Mouse (Mus musculus): ENCODE data around the gene Psmd12. TPM values are rescaled to one million over a fixed set of nuclear protein-coding genes. Genes with fewer than 3 reads are reported as not detected.

Psmd12 gene
- total RNA-seq (2022) = 10 to 100 TPM; 64.0 to 75.5 (median 73.6) TPM

DNA sequence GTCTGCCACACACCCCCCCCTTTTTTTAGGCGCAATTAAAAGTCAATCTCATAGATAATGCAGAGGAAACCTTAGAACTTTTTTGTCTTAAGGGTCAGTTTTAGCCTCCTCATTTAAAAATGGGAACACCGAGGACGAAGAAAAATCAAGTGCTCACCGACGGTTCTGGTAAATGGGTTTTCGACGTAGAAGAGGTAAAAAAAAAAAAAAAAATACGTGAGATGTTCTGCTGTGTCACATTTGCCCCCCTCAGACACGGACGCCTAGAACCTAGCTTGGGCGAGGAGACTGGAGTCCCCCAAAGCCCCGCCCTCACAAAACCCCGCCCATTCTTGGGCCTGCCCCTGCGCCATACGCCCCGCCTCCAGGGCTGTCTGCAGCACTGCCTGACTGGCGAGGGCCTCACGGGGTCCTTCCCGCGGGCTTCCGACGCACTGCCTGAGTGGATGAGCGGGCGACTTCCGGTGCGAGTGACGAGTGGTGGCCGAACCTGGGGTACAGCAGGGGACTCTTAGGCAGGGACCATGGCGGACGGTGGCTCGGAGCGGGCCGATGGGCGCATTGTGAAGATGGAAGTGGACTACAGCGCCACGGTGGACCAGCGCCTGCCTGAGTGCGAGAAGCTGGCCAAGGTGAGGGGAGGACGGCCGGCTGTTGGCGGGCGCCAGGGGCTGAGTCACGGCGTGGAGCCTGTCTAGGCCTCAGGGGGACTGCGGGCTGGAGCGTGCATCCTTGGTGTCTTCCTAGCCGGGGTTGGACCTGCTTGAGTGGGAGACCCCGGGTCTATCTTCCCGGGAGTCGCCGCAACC lies at the start of gene Psmd12:
Gene Psmd12, plus strand, starts transcription at position 432 of the 809 bp plus-strand sequence.
- DNase-seq (ENCODE audit: low spot score in 2 of 2) = peak; percentile 90 to 91

DNA sequence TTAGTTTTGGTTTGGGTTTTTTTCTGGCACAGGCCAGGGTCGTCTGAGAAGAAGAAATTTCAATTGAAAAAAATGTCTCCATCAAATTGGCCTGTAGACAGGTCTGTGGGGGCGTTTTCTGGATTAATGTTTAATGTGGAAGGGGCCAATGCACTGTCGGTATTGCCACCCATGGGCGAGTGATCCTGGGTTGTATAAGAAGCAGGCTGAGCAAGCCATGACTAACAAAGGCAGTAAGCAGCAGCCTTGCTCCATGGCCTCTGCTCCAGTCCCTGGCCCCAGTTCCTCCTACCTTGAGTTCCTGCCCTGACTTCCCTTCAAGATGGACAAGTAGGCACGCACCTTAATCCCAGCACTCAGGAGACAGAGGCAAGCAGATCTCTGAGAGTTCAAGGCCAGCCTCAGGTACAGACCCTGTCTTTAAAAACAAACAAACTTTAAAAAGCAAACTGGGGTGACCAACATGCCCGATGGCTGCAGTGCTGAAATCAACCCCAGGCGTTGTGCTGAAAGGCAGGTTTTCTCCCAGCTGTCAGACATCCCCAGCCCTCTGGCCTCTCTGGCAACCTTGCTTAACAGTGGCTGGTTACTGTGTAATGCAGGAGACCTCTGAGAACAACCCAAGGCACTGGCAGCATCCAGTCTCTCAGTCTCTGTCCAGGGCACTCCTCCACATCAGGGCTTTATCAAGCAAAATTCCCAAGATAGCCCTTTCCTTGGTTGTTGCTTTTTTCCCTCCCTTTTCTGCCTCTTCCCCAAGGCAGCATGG lies 47.9 kb upstream of the Psmd12 start:
- DNase-seq (ENCODE audit: low spot score in 2 of 2) = no peak

DNA sequence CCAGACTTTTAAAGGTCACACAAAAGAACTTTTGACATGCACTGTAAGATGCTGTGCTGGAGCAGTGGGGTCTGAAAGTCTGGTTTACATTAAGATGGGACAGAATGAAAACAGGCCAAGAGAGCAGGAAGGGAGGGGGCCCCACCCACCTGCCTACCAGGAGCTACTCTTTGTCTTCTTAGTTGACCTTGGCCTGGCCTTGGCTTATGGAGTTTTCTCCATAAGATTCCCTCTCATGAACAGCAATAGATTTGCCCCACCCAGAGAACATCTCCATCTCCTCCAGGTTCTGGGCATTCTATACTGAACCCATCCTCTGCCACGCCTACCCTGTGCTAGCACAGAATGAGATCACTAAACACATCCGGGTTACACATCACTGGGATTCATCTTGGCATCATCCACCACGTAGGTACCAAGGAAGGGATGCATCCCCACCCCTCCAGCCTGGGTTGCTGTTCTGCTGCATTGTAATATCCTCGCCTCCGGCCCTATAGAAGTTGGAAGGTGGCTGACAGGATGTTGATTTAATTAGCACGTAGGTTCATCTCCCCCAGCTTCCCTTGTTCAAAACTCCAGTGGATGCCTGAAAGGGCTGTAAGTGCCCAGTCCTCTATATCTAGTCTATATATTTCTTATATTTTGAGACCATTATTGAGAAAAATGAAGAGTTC lies 43.4 kb upstream of the Psmd12 start:
- DNase-seq (ENCODE audit: low spot score in 2 of 2) = no peak

DNA sequence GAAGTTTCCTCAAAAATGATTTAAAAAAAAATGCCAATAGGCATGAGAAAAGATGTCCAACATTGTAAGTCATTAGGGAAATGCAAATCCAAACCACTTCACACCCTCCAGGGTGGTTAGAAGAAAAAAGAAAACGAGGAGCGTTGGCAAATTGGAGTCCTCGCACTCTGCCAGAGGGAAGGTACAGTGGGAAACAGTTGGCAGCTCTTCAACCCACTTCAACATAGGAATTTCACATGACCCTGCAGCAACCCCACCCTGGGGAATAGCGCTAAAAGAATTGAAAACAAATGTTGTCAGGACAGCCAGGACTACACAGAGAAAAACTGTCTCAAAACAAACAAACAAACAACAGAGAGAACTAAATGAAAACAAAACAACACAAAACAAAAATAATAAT lies 41.6 kb upstream of the Psmd12 start:
- DNase-seq (ENCODE audit: low spot score in 2 of 2) = no peak

DNA sequence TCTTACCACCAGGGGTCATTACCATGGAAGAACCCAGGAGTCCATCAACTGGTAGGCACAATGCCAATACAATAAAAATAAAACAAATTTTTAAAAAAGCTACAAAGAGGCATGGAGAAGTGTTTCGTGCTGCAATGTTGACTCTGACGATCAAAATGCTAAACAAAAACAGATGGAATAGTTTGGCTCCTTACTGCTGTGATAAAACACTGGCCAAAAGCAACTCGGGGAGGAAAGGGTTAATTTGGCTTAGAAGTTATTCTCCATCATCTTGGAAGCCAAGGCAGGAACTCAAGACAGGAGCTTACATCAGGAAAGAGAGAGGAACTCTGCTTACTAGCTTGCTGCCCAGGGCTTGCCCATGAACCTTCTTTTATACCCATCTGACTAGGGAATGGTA lies 41.1 kb upstream of the Psmd12 start:
- DNase-seq (ENCODE audit: low spot score in 2 of 2) = no peak

DNA sequence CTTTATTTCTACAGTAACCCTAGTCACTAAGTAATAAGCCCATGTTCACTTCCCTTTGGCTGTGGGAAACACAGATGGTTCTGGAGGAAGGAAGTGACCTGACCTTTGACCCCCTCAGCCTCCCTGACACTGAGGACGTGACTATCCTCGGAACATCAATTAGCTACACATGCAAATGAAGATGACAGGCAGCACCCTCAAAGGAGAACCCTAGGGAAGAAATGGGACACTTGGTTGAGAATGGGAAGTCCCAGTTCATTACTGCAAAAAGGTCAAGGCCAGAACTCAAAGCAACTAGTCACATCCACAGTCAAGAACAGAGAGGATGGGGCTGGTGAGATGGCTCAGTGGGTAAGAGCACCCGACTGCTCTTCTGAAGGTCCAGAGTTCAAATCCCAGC lies 38.2 kb upstream of the Psmd12 start:
- DNase-seq (ENCODE audit: low spot score in 2 of 2) = no peak

DNA sequence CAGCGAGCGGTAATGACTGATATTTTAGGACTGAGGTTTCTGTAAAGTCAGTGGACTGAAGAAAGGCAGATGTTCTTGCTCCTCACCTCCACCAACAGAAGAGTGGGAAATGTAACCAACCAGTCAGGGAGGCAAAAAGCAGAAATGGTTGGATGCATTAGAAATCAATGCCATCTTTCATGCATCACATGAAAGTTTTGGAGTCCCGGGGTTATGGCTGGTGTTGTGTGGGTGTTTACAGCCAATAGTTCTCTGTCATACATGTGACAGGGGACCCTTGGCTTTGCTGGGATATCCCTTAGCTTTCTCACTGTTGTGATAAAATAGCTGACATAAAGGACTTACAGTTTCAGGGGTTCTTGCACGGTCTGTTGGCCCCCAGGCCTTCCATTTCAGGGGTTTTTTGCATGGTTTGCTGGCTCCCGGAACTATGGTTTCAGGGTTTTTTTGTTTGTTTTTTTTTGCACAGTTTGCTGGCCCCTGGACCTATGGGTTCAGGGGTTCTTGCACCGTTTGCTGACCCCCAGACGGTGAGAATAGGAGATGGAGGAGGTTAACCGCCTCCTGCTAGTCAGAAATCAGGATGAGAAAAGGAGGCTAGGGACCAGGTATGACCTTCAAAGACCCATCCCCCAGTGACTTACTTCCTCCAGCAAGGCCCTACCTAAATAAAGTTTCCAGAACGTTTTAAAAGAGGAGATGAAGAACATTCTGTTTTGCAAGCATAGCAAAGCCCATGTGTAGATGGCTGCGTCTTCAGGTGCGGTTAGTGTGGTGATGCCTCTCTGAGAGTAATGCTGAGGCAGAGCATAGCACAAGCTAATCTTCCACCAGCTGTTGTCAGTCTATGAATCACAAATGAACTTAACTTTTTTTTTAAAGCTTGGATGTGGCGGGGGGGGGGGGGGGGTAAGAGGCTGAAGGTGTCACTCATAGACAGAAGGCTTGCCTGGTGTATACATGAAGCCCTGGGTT lies 35.9 kb upstream of the Psmd12 start:
- DNase-seq (ENCODE audit: low spot score in 2 of 2) = no peak

DNA sequence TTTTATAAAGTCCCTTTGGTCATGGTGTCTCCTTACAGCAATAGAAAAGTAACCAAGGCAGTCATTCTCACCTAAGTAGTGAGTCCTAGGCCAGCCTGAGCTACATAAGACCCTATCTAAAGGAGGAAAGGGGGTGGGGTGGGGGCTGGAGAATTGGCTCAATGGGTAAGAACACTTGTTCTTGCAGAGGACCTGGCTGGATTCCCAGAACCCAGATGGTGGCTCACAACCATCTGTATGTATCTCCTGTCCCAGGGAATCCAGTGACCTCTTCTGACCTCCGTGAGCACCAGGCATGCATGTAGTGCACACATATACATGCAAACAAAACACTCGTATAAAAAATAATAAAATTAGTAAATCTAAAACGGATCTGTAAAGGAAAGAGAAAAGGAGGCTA lies 33.6 kb upstream of the Psmd12 start:
- no peak for DNase-seq (ENCODE audit: low spot score in 2 of 2)

DNA sequence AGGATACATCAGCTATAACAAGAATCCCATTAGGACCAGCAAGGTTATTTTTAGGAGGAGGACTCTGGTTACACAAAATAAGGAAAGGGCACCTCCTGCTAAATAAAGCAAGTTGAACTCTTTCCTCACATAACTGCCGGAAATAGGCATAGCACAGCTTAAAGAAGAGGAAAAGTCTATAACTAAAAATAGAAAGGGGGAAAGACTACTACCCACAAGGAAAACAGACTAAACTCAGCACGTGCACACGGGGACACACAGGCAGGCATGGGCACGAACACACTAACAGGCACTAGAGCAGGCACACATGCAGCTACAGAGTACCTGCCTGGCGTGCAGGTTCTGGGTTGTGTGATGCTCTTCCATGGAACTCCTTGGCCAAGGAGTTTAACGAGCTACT lies 32.6 kb upstream of the Psmd12 start:
- no peak for DNase-seq (ENCODE audit: low spot score in 2 of 2)

DNA sequence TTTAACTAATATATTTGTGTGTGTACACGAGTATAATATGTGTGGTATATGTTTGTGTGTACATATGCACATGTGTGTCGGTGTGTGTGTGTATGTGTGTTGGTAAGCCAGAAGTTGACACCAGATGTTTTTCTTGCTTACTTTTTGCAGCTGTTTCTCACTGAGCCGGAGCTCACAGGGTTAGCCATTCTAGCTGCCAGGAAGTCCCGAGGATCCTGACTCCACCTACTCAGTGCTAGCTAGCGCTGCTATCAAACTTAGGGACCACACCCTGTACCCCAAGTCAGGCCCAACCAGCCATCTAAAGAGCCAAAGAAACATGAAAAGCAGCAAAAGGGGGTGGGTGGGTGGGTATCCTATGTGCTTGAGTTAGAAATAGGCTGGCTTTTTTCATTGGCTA lies 31.9 kb upstream of the Psmd12 start:
- no peak for DNase-seq (ENCODE audit: low spot score in 2 of 2)

DNA sequence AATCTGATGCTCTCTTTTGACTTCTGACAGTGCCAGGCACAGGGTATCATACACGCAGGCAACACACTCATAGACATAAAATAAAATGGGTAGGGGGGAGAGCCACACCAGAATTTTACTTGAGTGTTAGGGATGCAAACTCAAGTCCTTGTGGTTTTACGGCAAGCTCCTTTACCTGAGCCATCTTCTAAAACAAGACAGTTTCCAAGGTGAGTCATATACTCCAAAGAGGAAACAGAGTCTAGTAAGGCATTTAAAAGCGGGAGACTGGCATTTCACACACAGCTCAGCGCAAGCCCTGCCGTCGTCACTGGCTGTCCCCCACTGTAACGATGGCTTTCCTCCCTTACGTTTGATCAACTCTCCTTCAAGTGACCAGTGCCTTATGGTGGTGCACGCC lies 31.4 kb upstream of the Psmd12 start:
- DNase-seq (ENCODE audit: low spot score in 2 of 2) = no peak

DNA sequence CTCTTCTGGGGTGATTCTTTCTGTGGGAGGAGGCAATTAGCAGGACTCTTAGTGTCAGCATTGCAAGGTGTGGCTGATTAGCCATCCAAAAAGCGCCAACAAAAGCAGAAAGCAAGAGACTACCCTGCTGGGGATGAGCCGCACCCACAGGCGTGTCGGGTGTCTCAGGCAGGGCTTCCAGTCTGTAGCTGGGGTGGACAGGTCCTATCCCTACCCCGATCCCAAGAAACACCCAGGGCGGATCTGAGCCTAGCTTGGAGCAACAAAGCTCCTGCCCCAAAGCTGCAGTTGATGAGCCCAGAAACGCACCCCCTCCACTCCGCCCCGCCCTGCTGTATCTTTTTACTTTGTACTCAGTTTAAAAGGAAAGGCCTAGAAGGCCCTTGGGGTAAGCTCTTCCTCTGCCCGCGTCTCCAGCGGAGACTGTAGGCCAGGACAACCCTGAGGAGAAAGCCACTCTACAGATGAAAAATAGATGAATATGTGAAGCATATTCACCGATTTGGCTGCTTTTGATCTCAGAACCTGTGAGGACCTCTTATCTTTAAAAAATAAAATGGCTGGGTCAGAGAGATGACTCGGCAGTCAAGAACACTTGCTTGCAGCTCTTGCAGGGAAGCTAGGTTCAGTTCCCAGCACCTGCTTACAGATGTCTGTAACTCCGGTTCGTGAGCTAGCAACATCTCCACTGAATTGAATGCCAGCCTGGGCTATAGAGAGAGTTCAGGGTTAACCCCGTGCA lies 29.9 kb upstream of the Psmd12 start:
- no peak for DNase-seq (ENCODE audit: low spot score in 2 of 2)

DNA sequence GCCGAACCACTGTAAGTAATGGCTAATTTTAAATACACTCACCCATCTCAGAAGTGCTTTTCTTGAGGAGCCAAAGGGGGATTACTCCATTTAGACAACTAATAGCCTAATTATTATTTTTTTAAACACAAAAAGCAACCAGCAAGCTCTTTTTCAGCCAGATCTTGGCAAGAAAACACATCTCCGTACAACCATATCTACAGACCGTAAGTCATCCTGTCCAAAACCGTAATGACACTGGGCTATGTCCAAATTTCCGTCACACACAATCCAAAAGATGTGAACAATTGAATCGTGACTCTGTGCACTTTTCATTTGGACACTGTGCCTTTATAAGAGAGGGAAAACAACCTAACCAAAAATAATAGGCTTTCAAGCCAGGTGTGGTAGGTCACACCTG lies 29.2 kb upstream of the Psmd12 start:
- DNase-seq (ENCODE audit: low spot score in 2 of 2) = no peak

DNA sequence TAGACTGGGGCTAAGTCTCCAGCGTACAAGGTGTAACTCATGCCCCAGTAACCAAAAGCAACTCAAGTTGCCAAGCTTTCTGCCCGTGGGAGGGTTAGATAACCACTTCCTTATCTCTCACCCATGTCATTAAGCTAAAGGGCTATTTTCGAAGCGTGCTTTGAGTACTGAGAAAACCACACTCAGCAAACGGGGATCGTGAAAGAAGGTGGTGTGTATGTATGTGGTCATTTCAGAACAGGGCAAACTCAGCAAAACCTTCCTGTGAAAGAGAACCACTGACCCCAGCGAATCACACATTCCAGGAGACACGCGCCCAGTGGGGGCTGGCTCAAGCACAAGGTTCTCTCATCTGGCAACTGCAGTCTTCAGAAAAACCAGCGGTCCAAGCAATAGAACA lies 28.2 kb upstream of the Psmd12 start:
- DNase-seq (ENCODE audit: low spot score in 2 of 2) = no peak

DNA sequence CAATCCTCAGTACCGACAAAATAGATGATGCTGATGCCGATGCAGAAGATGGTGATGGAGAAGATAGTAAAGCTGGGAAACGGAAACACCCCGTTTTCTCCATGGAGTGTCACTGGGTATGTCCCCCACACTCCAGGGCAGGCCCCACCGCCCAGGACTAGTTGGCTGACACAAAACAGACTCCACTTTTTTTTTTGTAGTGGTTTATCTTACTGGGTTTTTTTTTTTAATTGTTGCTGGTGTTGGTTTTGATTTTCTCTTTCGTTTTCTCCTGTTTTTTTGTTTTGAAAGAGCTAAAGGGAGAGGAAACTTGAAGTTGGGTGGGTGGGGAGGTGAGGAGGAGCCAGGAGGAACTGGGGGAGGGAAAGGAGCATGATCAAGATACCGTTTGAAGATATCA lies 27.2 kb upstream of the Psmd12 start:
- DNase-seq (ENCODE audit: low spot score in 2 of 2) = no peak

DNA sequence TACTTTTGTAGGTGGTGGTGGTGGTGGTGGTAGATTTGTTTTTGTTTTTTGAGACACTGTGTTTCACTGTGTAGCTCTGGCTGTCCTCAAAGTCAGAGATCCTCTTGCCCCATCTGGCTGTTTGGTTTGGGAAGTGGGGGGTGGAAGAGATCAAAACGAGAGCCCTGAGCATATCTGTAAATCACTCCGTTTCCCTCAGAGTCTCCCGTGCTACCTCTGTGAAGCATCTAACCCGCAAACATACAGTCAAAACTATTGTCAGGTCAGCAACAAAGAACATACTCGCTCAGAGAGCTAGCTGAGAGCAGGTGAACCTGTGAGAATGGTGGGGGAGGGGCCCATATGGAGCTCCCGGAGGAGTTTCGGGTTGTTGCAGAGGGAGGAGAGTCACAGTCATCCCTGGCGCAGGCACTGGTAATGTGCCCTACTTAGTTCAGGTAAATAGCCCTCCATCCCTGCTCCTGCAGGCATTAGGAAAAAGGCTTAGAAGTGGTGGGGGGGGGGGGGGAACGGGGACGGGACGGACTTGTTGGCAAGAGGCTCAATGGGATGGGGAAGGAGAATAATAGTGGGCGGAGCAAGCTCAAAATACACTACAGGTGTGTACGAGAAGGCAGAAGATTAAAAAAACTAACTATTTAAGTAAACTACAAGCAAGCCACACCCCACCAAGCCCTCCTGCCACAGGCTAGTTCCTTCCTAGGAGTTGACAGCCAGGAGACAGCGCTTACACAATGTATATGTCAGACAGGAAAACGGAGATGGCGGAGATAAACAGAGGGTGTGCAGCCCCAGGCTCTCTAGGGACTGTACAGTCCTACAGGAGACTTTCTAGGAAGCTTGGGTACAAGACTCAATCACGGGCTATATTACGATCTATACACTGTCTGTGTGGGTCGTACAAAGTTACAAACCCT lies 24.5 kb upstream of the Psmd12 start:
- no peak for DNase-seq (ENCODE audit: low spot score in 2 of 2)

DNA sequence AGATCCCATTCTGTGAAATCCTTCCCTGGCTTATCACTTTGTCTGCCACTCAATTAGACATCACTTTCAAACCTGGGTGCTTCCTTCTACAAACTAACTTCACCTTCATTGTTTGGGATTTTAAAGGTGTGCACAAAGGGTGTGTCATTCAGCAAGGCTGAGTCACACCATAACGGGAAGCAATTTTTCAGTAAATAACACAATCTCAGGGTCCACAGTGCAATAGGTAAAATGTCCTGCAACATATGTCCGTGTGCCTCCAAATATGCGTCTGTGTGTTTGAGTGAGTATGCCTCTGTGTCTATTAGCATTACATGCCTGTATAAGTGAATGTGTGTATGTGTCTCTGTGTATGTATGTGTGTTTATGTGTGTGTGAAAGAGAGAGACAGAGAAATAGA lies 22.0 kb upstream of the Psmd12 start:
- DNase-seq (ENCODE audit: low spot score in 2 of 2) = no peak

DNA sequence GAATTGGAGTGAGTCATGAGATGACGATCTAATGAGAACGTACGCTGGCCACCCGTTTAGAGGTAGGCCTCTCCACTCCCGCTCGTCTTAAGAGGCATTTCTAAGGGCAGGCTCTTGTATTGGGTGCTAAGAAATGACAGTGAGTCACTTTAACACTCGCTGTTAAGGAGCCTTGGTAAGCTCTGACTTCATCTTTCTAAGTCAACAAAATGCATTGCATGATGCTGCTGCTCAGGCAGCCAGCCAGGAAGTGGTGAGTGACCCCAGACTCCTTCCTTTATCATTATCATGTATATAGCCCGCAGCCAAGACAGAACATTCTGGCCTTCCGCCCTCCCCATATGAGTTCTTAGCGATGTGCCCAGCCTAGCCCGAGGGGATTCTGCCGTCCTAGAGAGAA lies 21.0 kb upstream of the Psmd12 start:
- no peak for DNase-seq (ENCODE audit: low spot score in 2 of 2)

DNA sequence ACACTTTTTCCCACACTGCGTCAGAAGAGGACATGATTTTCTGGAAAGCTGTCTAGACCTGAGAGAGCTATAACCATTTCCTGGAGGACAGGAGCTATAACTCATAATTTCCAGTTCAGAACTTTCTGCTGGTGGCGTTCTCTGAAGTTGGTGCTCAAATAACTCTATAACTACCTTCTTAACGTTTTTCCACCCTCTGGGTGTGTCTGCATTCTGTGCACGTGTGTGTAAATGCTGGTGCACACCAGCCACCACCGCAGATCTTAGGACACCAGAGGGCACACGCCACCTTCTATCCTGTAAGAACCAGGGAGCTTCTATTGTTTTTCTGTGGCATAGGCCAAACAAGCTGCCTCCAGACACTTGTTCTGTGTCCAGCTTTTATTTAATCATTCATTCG lies 20.3 kb upstream of the Psmd12 start:
- DNase-seq (ENCODE audit: low spot score in 2 of 2) = no peak
